Mouse (Mus musculus) adrenal gland (tissue): ENCODE results near the gene Gsn.

Experiments used
- intact Hi-C: fragments of 180-260 bp; cut with DNase I; formaldehyde crosslinking; loops from one replicate; pipeline ENCODE4 v1.15.1; 2025
- long read RNA-seq, 2 experiments: library from polyadenylated mRNA; unstranded; transcript quantifications; one replicate each; pipeline ENCODE4 v2.0.0; 2020; ENCODE audit warnings: borderline replicate concordance in 1 of 2; ENCODE audit not compliant: insufficient replicate concordance in 1 of 2

The Gsn gene
- long read RNA-seq, experiment 1, transcript Gsn-201 (17 exons, 2,653 nt): major isoform, 379 of 440 reads
- long read RNA-seq, experiment 1, transcript Gsn-205 (18 exons, 2,607 nt): minor isoform, 28 of 440 reads
- long read RNA-seq, experiment 1, partial matches to known transcripts: 24 of 440 reads
- long read RNA-seq, experiment 1, other reads (novel, unspliced or antisense): 9 of 440 reads
- long read RNA-seq, experiment 2, transcript Gsn-205 (18 exons, 2,607 nt): minor isoform, 33 of 679 reads
- long read RNA-seq, experiment 2, transcript Gsn-201 (17 exons, 2,653 nt): major isoform, 589 of 679 reads
- long read RNA-seq, experiment 2, partial matches to known transcripts: 48 of 679 reads
- long read RNA-seq, experiment 2, other reads (novel, unspliced or antisense): 8 of 679 reads

DNA sequence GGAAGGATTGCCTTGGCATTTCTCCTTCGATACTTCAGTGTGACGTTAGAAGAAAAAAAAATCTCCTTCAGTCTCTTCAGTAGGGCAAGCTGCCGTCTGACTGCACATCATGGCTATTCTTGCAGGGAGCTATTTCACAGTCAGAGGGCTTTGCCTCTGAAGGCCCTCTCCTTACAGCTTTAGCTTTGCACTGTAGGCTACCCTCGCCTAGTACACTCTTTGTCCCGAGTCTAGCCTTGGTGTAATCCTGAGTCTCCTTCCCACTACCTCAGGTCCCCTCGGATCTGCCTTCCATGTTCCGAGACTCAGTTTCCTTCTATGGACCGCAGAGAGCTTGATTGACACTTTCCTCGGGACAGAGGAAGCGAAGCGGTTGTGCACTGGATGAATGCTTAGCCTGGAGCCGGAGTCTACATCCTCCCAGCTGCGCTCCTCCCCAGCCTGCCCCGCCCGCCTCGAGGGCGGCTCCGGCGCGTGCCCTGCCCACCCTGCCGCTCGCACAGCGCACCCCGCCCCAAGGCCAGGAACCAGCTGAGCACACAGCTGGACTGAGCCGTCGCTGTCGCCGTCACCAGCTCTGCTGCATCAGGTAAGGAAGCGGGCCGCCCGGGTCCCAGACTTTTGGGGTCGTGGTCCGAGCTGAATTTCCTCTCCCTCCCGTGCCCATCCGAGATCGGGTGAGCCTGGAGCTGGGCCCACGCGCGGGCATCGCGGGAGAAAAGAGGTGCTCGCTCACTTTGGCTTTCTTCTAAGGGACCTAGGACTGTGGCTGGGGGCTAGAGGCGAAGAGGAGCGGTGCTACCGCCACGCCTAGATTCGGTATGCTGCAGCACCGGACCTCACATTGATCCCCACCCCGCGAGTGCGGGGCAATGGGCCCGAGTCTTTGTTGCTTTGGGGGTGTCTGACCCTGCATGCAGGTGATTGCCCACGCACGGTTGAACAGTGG is at the start of gene Gsn:
Gene Gsn, plus strand, starts transcription at position 496 of the 949 bp plus-strand sequence.
- intact Hi-C loops: loop anchor here (2.0 kb wide), 1 partner anchor 35 kb away; no protein-coding TSS in a partner anchor

DNA sequence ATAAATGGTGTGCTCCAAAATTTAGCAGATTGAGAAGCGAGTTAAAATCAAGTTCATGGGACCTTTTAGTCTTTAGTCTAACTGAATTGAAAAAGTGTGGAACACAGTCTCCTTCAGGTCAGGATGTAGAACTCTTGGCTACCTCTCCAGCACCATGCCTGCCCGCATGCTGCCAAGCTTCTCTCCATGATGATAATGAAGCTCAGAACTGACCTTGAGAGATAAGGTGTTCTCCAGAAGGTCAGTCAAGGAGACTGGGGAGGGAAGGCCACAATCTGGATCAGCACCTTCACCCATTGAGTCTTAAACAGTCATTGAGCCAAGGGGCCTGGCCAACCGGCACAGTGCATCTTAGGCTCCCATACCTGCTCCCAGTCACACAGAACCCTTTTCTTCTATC is 49.4 kb upstream of the Gsn start:
- intact Hi-C loops: no loop called here

DNA sequence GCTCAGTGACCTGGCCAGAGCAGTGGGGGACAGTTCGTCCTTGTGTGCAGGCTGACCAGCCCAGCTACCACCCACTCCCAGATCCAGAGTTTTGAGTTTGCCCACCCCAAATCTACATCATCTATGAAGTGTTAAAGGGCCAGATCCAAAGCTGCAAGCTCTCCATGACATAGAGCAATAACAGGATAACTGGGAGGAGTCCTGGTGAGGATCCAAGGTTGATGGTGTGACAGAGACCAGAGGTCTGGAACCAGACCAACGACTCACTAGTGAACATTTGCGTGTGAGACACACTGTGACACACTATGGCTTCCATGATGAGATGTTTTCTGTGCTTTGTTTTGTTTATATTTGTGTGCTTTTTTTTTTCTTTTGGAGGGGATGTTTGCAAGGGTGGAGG is 48.1 kb upstream of the Gsn start:
- intact Hi-C loops: no loop called here

- intact Hi-C loops: no loop called here
Observed at GRCm38 (mm10) chr2:35208931-35209665, 47.1 kb upstream of the Gsn start.

DNA sequence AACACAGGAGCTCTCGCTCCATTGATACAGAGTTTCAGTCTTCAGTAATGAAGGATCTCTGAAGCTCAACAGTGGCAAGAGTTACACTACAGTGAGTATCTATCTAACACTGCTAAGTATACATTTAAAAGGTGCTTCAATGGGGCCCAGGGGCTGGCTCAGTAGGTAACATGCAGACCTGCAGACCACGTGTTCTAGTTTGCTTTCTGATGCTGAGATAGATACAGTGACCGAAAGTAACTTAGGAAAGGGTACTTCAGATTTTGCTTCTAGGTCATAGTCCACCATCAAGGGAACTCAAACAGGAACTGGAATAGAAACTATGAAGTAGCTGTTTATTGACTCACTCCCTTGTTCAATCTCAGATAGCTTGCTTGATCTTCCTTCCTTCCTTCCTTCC is 44.5 kb upstream of the Gsn start:
- intact Hi-C loops: no loop called here

- intact Hi-C loops: no loop called here
Observed at GRCm38 (mm10) chr2:35213345-35213910, 42.8 kb upstream of the Gsn start.

DNA sequence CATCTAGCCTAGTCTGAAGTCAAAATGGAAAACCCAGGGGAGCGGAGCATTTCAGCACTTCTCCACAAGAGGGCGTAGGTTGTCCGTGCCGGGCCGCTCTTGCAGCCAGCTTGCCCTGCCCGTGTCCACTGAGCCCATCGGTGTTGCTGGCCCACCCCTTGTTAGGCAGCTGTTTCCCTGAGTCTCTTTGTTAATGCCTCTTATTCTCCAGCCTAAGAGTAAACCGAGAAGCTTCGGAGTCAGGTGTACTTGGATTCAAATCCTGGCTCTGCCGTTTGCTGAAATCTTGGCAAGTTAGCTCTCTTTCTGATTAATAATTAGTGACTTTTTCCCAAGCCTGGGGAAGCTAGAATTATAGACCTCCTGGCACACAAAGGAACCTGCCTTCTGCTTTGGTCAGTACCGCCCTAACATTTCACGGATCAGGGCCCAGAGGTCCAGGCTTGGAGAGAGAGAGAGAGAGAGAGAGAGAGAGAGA is 41.3 kb upstream of the Gsn start:
- intact Hi-C loops: loop anchor here (1.0 kb wide), 1 partner anchor 54 kb away; no protein-coding TSS in a partner anchor

DNA sequence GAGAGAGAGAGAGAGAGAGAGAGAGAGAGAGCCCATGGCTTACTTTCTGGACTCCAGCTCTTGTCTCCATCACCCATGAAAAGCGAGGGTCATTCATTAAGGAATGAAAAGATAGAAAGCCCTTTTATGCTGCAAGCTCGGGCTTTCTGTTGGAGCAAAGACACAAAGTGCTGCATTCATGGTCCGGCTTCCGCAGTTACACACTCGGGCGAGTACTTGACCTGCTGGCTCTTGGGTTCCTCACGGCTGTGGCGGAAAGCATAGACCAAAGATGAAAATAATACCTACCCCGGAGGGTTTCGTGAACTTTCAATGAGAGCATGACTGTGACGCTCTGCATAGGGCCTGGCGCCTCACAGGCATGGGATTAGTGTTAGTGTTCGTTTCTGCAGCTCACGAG is 40.8 kb upstream of the Gsn start:
- intact Hi-C loops: no loop called here

DNA sequence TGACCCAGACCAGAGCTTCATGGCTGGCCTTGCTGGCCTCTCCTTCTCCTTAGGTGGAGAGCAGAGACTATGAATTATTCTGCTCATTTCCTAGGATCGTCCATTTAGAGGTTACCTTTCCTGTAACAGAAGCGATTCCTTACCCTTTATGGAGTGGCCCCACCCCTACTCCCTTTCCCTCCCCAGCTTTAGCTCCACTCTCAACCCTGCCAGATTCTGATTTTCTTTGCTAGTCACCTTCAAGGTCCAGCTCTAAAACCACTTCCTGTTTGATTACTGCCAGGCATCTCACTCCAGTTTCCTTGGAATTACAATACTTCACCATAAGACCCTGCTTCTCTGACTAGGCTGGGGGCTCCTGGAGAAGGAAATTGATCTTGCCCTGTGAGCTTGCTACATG is 39.5 kb upstream of the Gsn start:
- intact Hi-C loops: no loop called here

DNA sequence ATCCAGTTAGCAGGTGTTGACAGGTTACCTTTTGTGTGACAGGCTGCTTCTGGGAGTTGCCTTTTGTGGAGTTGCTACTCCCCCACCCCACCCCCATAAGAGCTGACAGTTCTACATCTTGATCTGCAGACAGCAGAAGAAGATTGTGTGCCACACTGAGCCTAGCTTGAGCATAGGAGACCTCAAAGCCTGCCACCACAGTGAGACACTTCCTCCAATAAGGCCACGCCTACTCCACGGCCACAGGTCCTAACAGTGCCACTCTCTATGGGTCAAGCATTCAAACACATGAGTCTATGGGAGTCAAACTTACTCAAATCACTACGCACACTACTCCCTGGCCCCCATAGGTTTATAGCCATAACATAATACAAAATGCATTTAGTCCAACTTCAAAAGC is 37.4 kb upstream of the Gsn start:
- intact Hi-C loops: no loop called here

DNA sequence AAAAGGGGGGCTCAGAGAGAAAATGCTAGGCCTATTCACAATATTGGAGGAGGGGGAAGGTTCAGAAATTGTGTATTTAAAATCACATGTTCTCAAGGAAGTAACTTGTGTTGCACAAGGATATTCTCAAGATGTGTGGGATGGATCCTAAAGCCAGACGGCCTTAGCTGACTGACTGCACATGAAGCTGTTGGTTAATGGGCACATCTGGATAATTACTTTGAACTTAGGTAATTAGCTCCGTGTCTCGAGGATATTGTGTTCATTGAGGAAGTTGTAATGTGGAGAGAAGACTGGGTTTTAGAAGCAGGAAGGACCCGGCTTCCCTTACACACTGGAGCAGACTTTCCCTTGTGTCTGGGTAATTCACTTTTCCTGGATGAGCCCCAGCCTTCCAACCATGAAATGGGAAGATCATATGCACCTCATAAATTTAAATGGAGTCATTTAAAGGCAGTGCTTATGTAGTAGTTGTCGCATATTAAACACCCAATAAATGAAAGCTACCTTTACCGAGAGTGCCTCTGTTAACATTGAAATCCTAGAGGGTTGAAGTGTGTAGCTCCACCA is 33.3 kb upstream of the Gsn start:
- intact Hi-C loops: no loop called here

DNA sequence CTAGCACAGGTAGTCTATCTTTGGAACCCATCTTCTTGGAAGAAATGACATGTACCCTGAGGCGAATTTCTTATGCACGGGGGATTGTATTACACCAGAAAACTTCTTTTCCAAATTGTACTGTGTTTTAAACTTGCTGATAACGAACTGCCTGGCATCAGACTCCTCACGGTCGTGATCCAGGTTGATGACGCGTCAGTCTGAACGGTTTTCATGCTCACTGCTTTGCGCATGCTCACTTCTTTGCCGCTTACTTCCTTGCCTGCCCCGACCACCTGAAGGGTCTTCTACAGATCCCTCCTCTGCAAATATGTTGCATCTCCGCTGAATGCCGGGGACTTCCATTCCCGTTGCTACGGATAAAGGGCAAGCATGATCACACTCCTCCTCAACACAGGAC is 31.9 kb upstream of the Gsn start:
- intact Hi-C loops: no loop called here

- intact Hi-C loops: no loop called here
Observed at GRCm38 (mm10) chr2:35228145-35228544, 28.0 kb upstream of the Gsn start.

DNA sequence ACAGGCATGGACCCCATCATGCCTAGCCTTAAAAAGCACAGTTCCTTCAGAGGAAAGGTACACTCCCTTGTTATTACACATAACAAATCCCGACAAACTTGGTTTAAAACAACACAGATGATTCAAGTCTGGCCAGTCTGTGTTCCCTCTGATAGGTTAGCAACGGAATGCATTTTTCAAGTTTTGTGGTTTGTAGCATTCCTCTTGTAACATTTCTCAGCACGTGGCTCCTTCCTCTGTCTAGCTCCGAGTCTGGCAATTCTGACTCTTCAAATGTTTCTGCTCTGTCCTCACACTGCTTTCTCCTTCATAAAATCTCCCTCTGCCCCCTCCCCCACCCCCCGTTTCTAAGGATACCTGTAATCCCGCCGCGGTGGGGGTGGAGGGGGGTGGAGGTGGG is 26.0 kb upstream of the Gsn start:
- intact Hi-C loops: no loop called here

DNA sequence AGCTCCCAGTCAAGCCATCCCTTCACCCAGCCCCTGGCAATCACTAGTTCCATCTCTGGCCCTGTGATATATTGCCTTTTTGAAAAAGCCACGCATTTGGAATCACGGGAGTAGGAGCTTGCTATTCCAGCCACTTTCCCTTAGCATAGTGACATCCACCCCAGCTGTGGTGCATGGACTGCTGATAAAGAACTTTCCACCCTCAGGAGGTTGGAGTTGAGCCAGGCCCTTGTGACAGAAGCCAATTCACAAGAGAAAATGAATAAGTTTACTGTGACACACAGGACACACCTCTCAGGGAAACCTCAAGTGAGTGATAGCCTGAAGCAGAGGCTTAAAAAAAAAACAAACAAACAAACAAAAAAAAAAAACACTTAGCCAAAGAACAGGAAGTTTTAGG is 24.3 kb upstream of the Gsn start:
- intact Hi-C loops: no loop called here

DNA sequence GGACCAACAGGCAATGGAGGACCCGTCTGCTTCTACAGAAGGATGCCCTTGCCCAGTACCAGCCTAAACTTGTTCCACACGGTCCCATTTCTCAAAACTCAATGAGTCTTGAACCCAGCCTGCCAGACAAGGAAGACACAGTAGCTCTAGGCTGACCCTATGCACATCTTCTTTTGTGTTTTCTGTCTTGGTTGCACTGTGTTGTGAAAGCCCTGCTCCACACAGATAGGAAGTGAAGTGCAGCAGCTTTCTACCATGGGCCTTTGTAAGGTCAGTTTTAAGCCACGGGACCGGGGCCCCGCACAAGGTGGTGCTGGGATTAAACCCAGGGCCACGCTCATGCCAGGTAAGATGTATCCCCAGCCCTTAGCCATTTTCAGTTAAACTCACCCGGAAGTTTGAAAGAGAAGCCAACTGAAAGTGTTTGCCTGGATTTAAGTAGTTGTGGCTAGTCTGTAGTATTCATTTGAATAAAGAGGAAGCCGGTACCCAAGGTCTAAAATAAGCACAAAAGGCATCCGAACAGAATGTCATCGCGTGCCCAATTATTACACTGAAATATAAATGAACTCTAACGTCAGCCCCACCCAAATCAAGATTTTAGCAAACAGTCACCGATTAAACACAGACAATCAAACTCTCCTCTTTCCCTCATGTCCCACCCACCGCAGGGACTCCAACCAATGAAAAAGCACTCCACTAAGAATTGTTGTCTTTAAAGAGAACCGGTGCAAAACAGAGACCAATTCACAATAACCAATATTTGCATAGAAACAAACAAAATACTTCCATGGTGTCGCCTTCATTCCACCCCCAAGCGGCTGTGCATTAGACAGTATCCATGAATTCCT is 23.4 kb upstream of the Gsn start:
- intact Hi-C loops: no loop called here

GRCm38 (mm10) chr2:35233898-35234297 is 22.3 kb upstream of the Gsn start:
- intact Hi-C loops: no loop called here

DNA sequence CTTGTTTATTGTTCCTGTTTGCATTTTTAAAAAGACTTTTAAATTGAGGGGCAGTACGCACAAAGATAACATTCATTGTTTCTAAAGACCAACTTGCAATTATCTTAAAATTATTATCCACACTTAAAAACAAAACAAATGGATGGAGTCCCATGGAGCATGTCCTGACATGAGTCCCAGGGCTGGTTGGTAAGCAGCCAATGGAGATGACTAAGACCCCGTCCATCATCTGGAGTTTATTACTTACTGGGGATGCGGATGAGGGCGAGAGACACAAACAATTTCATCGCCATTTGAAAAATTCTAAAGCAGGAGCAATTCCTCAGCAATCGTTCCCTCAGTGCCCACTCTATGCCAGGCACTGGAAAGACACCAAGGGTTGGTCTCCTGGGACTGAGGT is 21.2 kb upstream of the Gsn start:
- intact Hi-C loops: no loop called here

DNA sequence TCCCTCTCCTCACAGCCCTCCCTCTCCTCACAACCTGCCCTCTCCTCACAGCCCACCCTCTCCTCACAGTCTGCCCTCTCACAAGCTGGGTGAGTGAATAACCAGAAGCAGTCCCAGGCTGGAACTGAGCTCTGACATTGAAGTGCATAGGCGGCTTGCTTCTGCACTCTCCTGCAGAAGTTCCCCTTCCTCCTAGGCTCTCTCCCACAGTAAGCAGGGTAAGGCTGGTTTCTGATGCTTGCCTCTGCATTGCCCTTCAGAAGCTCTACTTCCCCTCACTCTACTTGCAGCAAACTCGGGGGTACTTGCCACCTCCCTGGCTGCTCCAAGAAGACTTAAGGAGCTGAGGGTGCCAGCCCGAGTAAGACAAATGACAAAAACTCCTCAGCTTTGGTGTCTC is 11.9 kb upstream of the Gsn start:
- intact Hi-C loops: no loop called here

- intact Hi-C loops: no loop called here
Observed at GRCm38 (mm10) chr2:35247763-35248162, 8.4 kb upstream of the Gsn start.
